Mouse (Mus musculus): Measurements from ENCODE around the gene Gm49450. TPM values are rescaled to one million over a fixed set of nuclear protein-coding genes. Genes with fewer than 3 reads are reported as not detected.
"Not testable (repeated sequence)": the region's sequence is repeated elsewhere in the genome, so short reads cannot be mapped to it uniquely, and the experiment has no call there.

The Gm49450 gene
- polyA plus RNA-seq, 1 experiment from 2014 or later, result not detected

- Histone ChIP-seq H3K4me2 (peak overlapping the region; percentile 94), H3K9ac (peak overlapping the region; percentile 93), H3K9me3 (replicated peaks) (no peaks in the 10 kb centered on the region), H3K27ac (replicated peaks) (peak overlapping the region; percentile 98), H3K36me3 (replicated peaks) (peaks cover 23% of the 10 kb centered on the region), H3K4me3 (replicated peaks) (peak overlapping the region; percentile 91), H3K4me1 (replicated peaks) (peaks cover 35% of the 10 kb centered on the region), H3K27me3 (no peaks in the 10 kb centered on the region)
- WGBS (ENCODE audit: insufficient replicate concordance), result 0% methylated on average over 35 of the region's 35 CpGs
- peak; percentile 78 for ATAC-seq (ENCODE audit: insufficient read depth)
These were observed 19.5 kb downstream of the Gm49450 start for GRCm38 (mm10) chr15:98933833-98934216.

GRCm38 (mm10) chr15:98933004-98933671, 20.2 kb downstream of the Gm49450 start:
- peak overlapping the region; percentile 91 for H3K4me3 ChIP-seq (replicated peaks)
- ATAC-seq (ENCODE audit: insufficient read depth); H3K27me3 ChIP-seq; H3K9me3 ChIP-seq (replicated peaks): not testable (repeated sequence)
- 12% methylated on average over 8 of the region's 9 CpGs for WGBS (ENCODE audit: insufficient replicate concordance)
- H3K4me2 ChIP-seq, result peak overlapping the region; percentile 94
- peak overlapping the region; percentile 98 for H3K27ac ChIP-seq (replicated peaks)
- H3K9ac ChIP-seq, result peak overlapping the region; percentile 93
- peaks cover 36% of the 10 kb centered on the region for H3K4me1 ChIP-seq (replicated peaks)
- peaks cover 23% of the 10 kb centered on the region for H3K36me3 ChIP-seq (replicated peaks)

GRCm38 (mm10) chr15:98930998-98931397, 22.4 kb downstream of the Gm49450 start:
- no peaks in the 10 kb centered on the region for H3K9me3 ChIP-seq (replicated peaks)
- no peaks in the 10 kb centered on the region for H3K27me3 ChIP-seq
- 85% methylated on average over 3 of the region's 3 CpGs for WGBS (ENCODE audit: insufficient replicate concordance)
- H3K4me1 ChIP-seq (replicated peaks), result peaks cover 30% of the 10 kb centered on the region
- peaks cover 23% of the 10 kb centered on the region for H3K36me3 ChIP-seq (replicated peaks)
- H3K4me3 ChIP-seq (replicated peaks), result no peak overlapping the region
- 0 out of 2 replicates have a peak overlapping the region, but pooled peaks have one; percentile 19 for H3K27ac ChIP-seq (replicated peaks)
- no peak overlapping the region for H3K9ac ChIP-seq
- no peak overlapping the region for H3K4me2 ChIP-seq
- no peak for ATAC-seq (ENCODE audit: insufficient read depth)

- H3K4me3 ChIP-seq (replicated peaks), result no peak overlapping the region
- H3K27me3 ChIP-seq, result no peaks in the 10 kb centered on the region
- no peak for ATAC-seq (ENCODE audit: insufficient read depth)
- peaks cover 23% of the 10 kb centered on the region for H3K36me3 ChIP-seq (replicated peaks)
- H3K9ac ChIP-seq, result no peak overlapping the region
- H3K27ac ChIP-seq (replicated peaks), result peak overlapping the region; percentile 19; the same call in 1 of the 2 replicates
- peaks cover 22% of the 10 kb centered on the region for H3K4me1 ChIP-seq (replicated peaks)
- no peak overlapping the region for H3K4me2 ChIP-seq
- no peaks in the 10 kb centered on the region for H3K9me3 ChIP-seq (replicated peaks)
- WGBS (ENCODE audit: insufficient replicate concordance), result 43% methylated on average over 8 of the region's 8 CpGs
These were observed 23.2 kb downstream of the Gm49450 start for GRCm38 (mm10) chr15:98930017-98930734.

GRCm38 (mm10) chr15:98928598-98929240, 24.6 kb downstream of the Gm49450 start:
- Histone ChIP-seq H3K27ac (replicated peaks) (0 out of 2 replicates have a peak overlapping the region, but pooled peaks have one; percentile 6), H3K9me3 (replicated peaks) (no peaks in the 10 kb centered on the region), H3K27me3 (no peaks in the 10 kb centered on the region), H3K4me3 (replicated peaks) (no peak overlapping the region), H3K9ac (no peak overlapping the region), H3K36me3 (replicated peaks) (peaks cover 23% of the 10 kb centered on the region), H3K4me1 (replicated peaks) (peaks cover 20% of the 10 kb centered on the region), H3K4me2 (peak overlapping the region; percentile 3; the same call in 1 of the 2 replicates)
- 16% methylated on average over 13 of the region's 13 CpGs for WGBS (ENCODE audit: insufficient replicate concordance)
- ATAC-seq (ENCODE audit: insufficient read depth), result no peak

GRCm38 (mm10) chr15:98927566-98927965, 25.8 kb downstream of the Gm49450 start:
- Histone ChIP-seq H3K9me3 (replicated peaks) (no peaks in the 10 kb centered on the region), H3K4me2 (no peak overlapping the region), H3K4me3 (replicated peaks) (no peak overlapping the region), H3K27me3 (no peaks in the 10 kb centered on the region), H3K36me3 (replicated peaks) (peaks cover 16% of the 10 kb centered on the region), H3K4me1 (replicated peaks) (peaks cover 16% of the 10 kb centered on the region), H3K9ac (no peak overlapping the region), H3K27ac (replicated peaks) (no peak overlapping the region)
- 70% methylated on average over 5 of the region's 5 CpGs for WGBS (ENCODE audit: insufficient replicate concordance)
- ATAC-seq (ENCODE audit: insufficient read depth), result no peak

- H3K36me3 ChIP-seq (replicated peaks), result no peaks in the 10 kb centered on the region
- H3K4me2 ChIP-seq, result no peak overlapping the region
- H3K9ac ChIP-seq, result no peak overlapping the region
- no peak overlapping the region for H3K27ac ChIP-seq (replicated peaks)
- ATAC-seq (ENCODE audit: insufficient read depth), result peak; percentile 27; the same call in 1 of the 2 replicates
- no peaks in the 10 kb centered on the region for H3K27me3 ChIP-seq
- no peaks in the 10 kb centered on the region for H3K9me3 ChIP-seq (replicated peaks)
- WGBS (ENCODE audit: insufficient replicate concordance), result 48% methylated on average over 3 of the region's 3 CpGs
- peaks cover 8% of the 10 kb centered on the region; the same call in 1 of the 2 replicates for H3K4me1 ChIP-seq (replicated peaks)
- H3K4me3 ChIP-seq (replicated peaks), result no peak overlapping the region
These were observed 28.7 kb downstream of the Gm49450 start for GRCm38 (mm10) chr15:98924682-98925081.

- Histone ChIP-seq H3K27me3 (no peaks in the 10 kb centered on the region), H3K4me3 (replicated peaks) (no peak overlapping the region), H3K4me2 (no peak overlapping the region), H3K36me3 (replicated peaks) (no peaks in the 10 kb centered on the region), H3K27ac (replicated peaks) (0 out of 2 replicates have a peak overlapping the region, but pooled peaks have one; percentile 19), H3K9me3 (replicated peaks) (no peaks in the 10 kb centered on the region), H3K4me1 (replicated peaks) (peaks cover 11% of the 10 kb centered on the region), H3K9ac (no peak overlapping the region)
- no peak for ATAC-seq (ENCODE audit: insufficient read depth)
- WGBS (ENCODE audit: insufficient replicate concordance), result 55% methylated on average over 2 of the region's 2 CpGs
These were observed 30.3 kb downstream of the Gm49450 start for GRCm38 (mm10) chr15:98923031-98923537.

GRCm38 (mm10) chr15:98922581-98922980, 30.8 kb downstream of the Gm49450 start:
- peaks cover 13% of the 10 kb centered on the region for H3K4me1 ChIP-seq (replicated peaks)
- H3K27ac ChIP-seq (replicated peaks), result 0 out of 2 replicates have a peak overlapping the region, but pooled peaks have one; percentile 19
- H3K9me3 ChIP-seq (replicated peaks), result no peaks in the 10 kb centered on the region
- 38% methylated on average over 3 of the region's 3 CpGs for WGBS (ENCODE audit: insufficient replicate concordance)
- no peak for ATAC-seq (ENCODE audit: insufficient read depth)
- H3K9ac ChIP-seq, result no peak overlapping the region
- H3K4me2 ChIP-seq, result no peak overlapping the region
- no peaks in the 10 kb centered on the region for H3K27me3 ChIP-seq
- no peak overlapping the region for H3K4me3 ChIP-seq (replicated peaks)
- no peaks in the 10 kb centered on the region for H3K36me3 ChIP-seq (replicated peaks)

- Histone ChIP-seq H3K36me3 (replicated peaks) (no peaks in the 10 kb centered on the region), H3K9me3 (replicated peaks) (no peaks in the 10 kb centered on the region), H3K9ac (no peak overlapping the region), H3K27ac (replicated peaks) (no peak overlapping the region), H3K4me1 (replicated peaks) (peaks cover 24% of the 10 kb centered on the region), H3K4me3 (replicated peaks) (no peak overlapping the region), H3K4me2 (no peak overlapping the region), H3K27me3 (no peaks in the 10 kb centered on the region)
- ATAC-seq (ENCODE audit: insufficient read depth), result no peak
- WGBS (ENCODE audit: insufficient replicate concordance), result 75% methylated on average over 5 of the region's 5 CpGs
These were observed 31.8 kb downstream of the Gm49450 start for GRCm38 (mm10) chr15:98921510-98921909.

- 21% methylated on average over 8 of the region's 8 CpGs for WGBS (ENCODE audit: insufficient replicate concordance)
- not testable (repeated sequence) for ATAC-seq (ENCODE audit: insufficient read depth); H3K27me3 ChIP-seq; H3K36me3 ChIP-seq (replicated peaks); H3K9me3 ChIP-seq (replicated peaks)
- Histone ChIP-seq H3K27ac (replicated peaks) (peak overlapping the region; percentile 77), H3K4me2 (peak overlapping the region; percentile 92), H3K4me3 (replicated peaks) (peak overlapping the region; percentile 86), H3K4me1 (replicated peaks) (peaks cover 30% of the 10 kb centered on the region), H3K9ac (peak overlapping the region; percentile 79)
These were observed 34.9 kb downstream of the Gm49450 start for GRCm38 (mm10) chr15:98918499-98918895.

All from liver, embryonic 15.5 days (tissue).